Mouse (Mus musculus) megakaryocyte-erythroid progenitor cell, adult 5-6 weeks (primary cell): ENCODE data around the gene Gm36864. TPM values are rescaled to one million over a fixed set of nuclear protein-coding genes. Genes with fewer than 3 reads are reported as not detected.
A peak's percentile ranks its signal among the peaks of the same experiment; 100 is the strongest.

Experiments used
- ATAC-seq: replicated peaks from 2 replicates; pipeline ENCODE4 v1.8.0; 2016; ENCODE audit warnings: mild to moderate bottlenecking, inconsistent platforms; ENCODE audit not compliant: severe bottlenecking, poor library complexity, low FRiP score, low TSS enrichment
- total RNA-seq, 2 experiments: library from RNA; stranded (forward) in 1 of 2; stranded (reverse) in 1 of 2; fragments of 200-1000, 215-1000 nt in 1 of 2; fragments of >200 nt in 1 of 2; fragmentation: Nextera tagmentation in 1 of 2; gene quantifications; 2 replicates each; pipeline ENCODE4 v1.2.3; 2014 to 2017

Gm36864 gene
- total RNA-seq, 2 experiments from 2014 or later: not detected

GRCm38 (mm10) chr7:44253023-44253616 is 17.1 kb downstream of the Gm36864 start:
- no peak for ATAC-seq

- no peak for ATAC-seq
These were observed 19.0 kb downstream of the Gm36864 start for GRCm38 (mm10) chr7:44254930-44255329.

GRCm38 (mm10) chr7:44257278-44257677 is 21.3 kb downstream of the Gm36864 start, which contains the start of gene Acp4:
Gene Acp4, minus strand, starts transcription at chr7:44257378.
- no peak for ATAC-seq

- no peak for ATAC-seq
These were observed 24.4 kb downstream of the Gm36864 start for GRCm38 (mm10) chr7:44260410-44260809.

GRCm38 (mm10) chr7:44261147-44261546 is 25.2 kb downstream of the Gm36864 start, which contains the start of gene Gm15517:
Gene Gm15517, plus strand, starts transcription at chr7:44261447.
- ATAC-seq: no peak

- ATAC-seq: peak; percentile 85
These were observed 27.0 kb downstream of the Gm36864 start for GRCm38 (mm10) chr7:44262791-44263643.

GRCm38 (mm10) chr7:44268117-44268516 is 32.1 kb downstream of the Gm36864 start:
- no peak for ATAC-seq

- ATAC-seq: no peak
These were observed 33.4 kb downstream of the Gm36864 start for GRCm38 (mm10) chr7:44269397-44269796.

GRCm38 (mm10) chr7:44271309-44271708 is 35.3 kb downstream of the Gm36864 start:
- ATAC-seq: no peak

GRCm38 (mm10) chr7:44272546-44272945 is 36.6 kb downstream of the Gm36864 start:
- ATAC-seq: no peak

- ATAC-seq: no peak
These were observed 37.5 kb downstream of the Gm36864 start for GRCm38 (mm10) chr7:44273446-44273845.

GRCm38 (mm10) chr7:44274096-44274495 is 38.1 kb downstream of the Gm36864 start:
- ATAC-seq: no peak

GRCm38 (mm10) chr7:44275546-44275945 is 39.6 kb downstream of the Gm36864 start:
- ATAC-seq: no peak

GRCm38 (mm10) chr7:44276461-44277249 is 40.7 kb downstream of the Gm36864 start:
- no peak for ATAC-seq

GRCm38 (mm10) chr7:44277250-44277622 is 41.3 kb downstream of the Gm36864 start:
- no peak for ATAC-seq

- ATAC-seq: no peak
These were observed 45.0 kb downstream of the Gm36864 start for GRCm38 (mm10) chr7:44280959-44281358.

GRCm38 (mm10) chr7:44281586-44281985 is 45.6 kb downstream of the Gm36864 start:
- ATAC-seq: no peak

- no peak for ATAC-seq
These were observed 51.8 kb downstream of the Gm36864 start for GRCm38 (mm10) chr7:44287760-44288159.

- no peak for ATAC-seq
These were observed 55.0 kb downstream of the Gm36864 start for GRCm38 (mm10) chr7:44290986-44291385.

- ATAC-seq: no peak
These were observed 55.4 kb downstream of the Gm36864 start for GRCm38 (mm10) chr7:44291418-44291817.
